Mouse (Mus musculus) heart, embryonic 16.5 days (tissue): ENCODE measurements at regions not wholly inside any gene's neighbourhood (a gene's known extent, or its start where the extent isn't known, plus 50 kb on each side); places are given as distances from the start of the nearest gene placed in this dataset.

Source experiments
- ATAC-seq: fragments of 200-750 bp; cut with Nextera tagmentation; replicated peaks from 2 replicates; pipeline ENCODE4 v1.8.0; 2017; ENCODE audit warnings: moderate number of reproducible peaks; ENCODE audit not compliant: insufficient read depth, low FRiP score; ENCODE audit errors: extremely low read depth
- H3K27ac ChIP-seq: fragments of 300-500 bp; sonication (generic); 2 replicates; pipeline ENCODE4 v1.5.1; 2014; ENCODE audit warnings: mild to moderate bottlenecking, low read length, control low read depth, moderate library complexity
- H3K27me3 ChIP-seq: fragments of 300-500 bp; sonication (generic); 2 replicates; pipeline ENCODE4 v1.6.1; 2014; ENCODE audit warnings: low read length, mixed read lengths; ENCODE audit not compliant: control insufficient read depth, insufficient read depth
- H3K36me3 ChIP-seq: fragments of 300-500 bp; sonication (generic); 2 replicates; pipeline ENCODE4 v1.6.1; 2014; ENCODE audit not compliant: control insufficient read depth, insufficient read depth
- H3K4me1 ChIP-seq: fragments of 300-500 bp; sonication (generic); 2 replicates; pipeline ENCODE4 v1.6.1; 2014; ENCODE audit warnings: low read length, mixed read lengths; ENCODE audit not compliant: control insufficient read depth, insufficient read depth
- H3K4me2 ChIP-seq: fragments of 300-500 bp; sonication (generic); 2 replicates; pipeline ENCODE4 v1.6.1; 2014; ENCODE audit warnings: low read depth, mild to moderate bottlenecking, control low read depth, low read length
- H3K4me3 ChIP-seq: fragments of 300-500 bp; sonication (generic); 2 replicates; pipeline ENCODE4 v1.5.1; 2014; ENCODE audit warnings: mild to moderate bottlenecking, control low read depth, low read length
- H3K9ac ChIP-seq: fragments of 300-500 bp; sonication (generic); 2 replicates; pipeline ENCODE4 v1.6.1; 2014; ENCODE audit warnings: low read length, control low read depth
- H3K9me3 ChIP-seq: fragments of 300-500 bp; sonication (generic); replicated peaks from 2 replicates; pipeline ENCODE4 v1.6.1; 2016; ENCODE audit warnings: low read length; ENCODE audit not compliant: control insufficient read depth
- whole genome bisulfite sequencing: fragments of 180-500 bp; shearing (Covaris S2); extraction: QIAGEN DNeasy Blood & Tissue Kit; methylation state at CpG from one replicate; pipeline ENCODE4 v1.1.7; 2014; 5-methylcytosine and 5-hydroxymethylcytosine counted together

- no peak overlapping the region for H3K4me2 ChIP-seq
- H3K4me3 ChIP-seq = no peak overlapping the region
- H3K9ac ChIP-seq = no peak overlapping the region
- WGBS = 78% methylated on average over 2 of the region's 2 CpGs
- no peaks in the 10 kb centered on the region; the same call in 1 of the 2 replicates for H3K36me3 ChIP-seq
- peaks cover 7% of the 10 kb centered on the region; the same call in 1 of the 2 replicates for H3K9me3 ChIP-seq
- no peak for ATAC-seq
- H3K27me3 ChIP-seq = no peaks in the 10 kb centered on the region
- no peak overlapping the region for H3K27ac ChIP-seq
- H3K4me1 ChIP-seq = no peaks in the 10 kb centered on the region
Observed at GRCm38 (mm10) chr8:25340729-25341128, 516.6 kb upstream of the Adam5 start.

DNA sequence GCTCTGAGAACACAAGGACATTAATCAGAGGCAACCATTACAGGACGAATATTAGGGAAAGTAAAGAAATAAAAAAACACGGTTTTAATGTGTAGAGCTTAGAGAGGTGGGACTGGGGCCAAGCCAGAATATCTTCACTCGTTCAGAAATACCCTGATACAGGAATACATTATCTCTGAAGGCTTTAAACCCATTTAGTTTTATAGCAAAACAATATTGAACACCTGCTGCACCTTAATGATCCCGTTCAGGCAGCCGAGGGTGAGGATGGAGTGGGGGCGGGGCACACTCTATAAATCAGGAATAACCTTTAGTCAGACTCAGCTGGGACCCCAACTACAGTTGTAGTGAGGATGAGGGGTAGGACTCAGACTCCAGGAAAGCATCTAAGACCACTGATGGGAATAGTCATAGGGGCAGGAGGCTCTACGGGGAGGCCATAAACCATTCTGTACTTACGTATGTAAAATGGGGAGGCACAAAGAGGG, 508.0 kb upstream of the Adam5 start:
- Histone ChIP-seq H3K36me3 (no peaks in the 10 kb centered on the region; the same call in 1 of the 2 replicates), H3K4me1 (0 out of 2 replicates have a peak, but pooled peaks cover 3% of the 10 kb centered on the region), H3K9ac (no peak overlapping the region), H3K27me3 (no peaks in the 10 kb centered on the region), H3K4me3 (no peak overlapping the region), H3K9me3 (peaks cover 7% of the 10 kb centered on the region; the same call in 1 of the 2 replicates), H3K4me2 (no peak overlapping the region), H3K27ac (no peak overlapping the region)
- ATAC-seq = no peak
- WGBS = 77% methylated on average over 8 of the region's 8 CpGs

DNA sequence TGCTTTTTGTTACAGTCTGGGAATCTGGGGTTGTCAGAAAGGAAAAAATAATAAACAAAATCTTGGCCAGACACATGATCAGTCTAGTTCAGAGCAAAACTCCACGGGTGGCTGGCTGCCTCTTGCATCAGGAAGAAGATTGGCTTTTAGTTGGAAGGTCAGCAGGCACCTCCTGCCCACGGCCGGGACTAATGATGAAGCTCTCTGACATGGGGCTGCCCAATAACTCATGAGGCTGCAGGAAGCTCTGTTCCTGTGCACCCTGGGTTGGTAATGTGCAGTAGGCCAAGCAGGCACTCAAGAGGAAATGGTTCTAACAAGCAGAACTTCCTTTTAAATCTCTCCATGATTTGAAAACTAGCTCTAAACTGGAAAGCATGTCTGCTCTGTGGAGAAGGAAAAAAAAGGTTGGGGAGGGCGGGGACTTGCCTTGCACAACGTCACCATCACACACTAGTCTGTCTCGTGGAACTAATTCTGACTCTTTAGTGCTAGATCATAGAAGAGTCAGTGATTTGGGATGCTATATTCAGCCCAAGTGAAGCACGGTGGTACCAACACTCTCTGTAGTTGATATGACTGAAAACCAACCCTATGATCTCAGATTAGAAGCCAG, 507.1 kb upstream of the Adam5 start:
- 39% methylated on average over 7 of the region's 7 CpGs for WGBS

GRCm38 (mm10) chr8:25329791-25330190, 505.6 kb upstream of the Adam5 start:
- no peak overlapping the region for H3K4me2 ChIP-seq
- H3K36me3 ChIP-seq = no peaks in the 10 kb centered on the region
- no peak overlapping the region for H3K4me3 ChIP-seq
- no peak overlapping the region for H3K9ac ChIP-seq
- H3K9me3 ChIP-seq = no peaks in the 10 kb centered on the region
- no peak overlapping the region for H3K27ac ChIP-seq
- H3K4me1 ChIP-seq = 0 out of 2 replicates have a peak, but pooled peaks cover 3% of the 10 kb centered on the region
- no peaks in the 10 kb centered on the region for H3K27me3 ChIP-seq
- WGBS = 52% methylated on average over 1 of the region's 1 CpGs
- no peak for ATAC-seq

More for the DNA sequence above, 507.1 kb upstream of the Adam5 start:
- Histone ChIP-seq H3K36me3 (no peaks in the 10 kb centered on the region; the same call in 1 of the 2 replicates), H3K4me1 (0 out of 2 replicates have a peak, but pooled peaks cover 3% of the 10 kb centered on the region), H3K4me2 (no peak overlapping the region), H3K27ac (no peak overlapping the region), H3K4me3 (no peak overlapping the region), H3K27me3 (no peaks in the 10 kb centered on the region), H3K9ac (no peak overlapping the region), H3K9me3 (peaks cover under 1% of the 10 kb centered on the region; the same call in 1 of the 2 replicates)
- ATAC-seq = no peak

GRCm38 (mm10) chr8:25328318-25328717, 504.1 kb upstream of the Adam5 start:
- 0 out of 2 replicates have a peak, but pooled peaks cover 3% of the 10 kb centered on the region for H3K4me1 ChIP-seq
- no peak overlapping the region for H3K27ac ChIP-seq
- no peak for ATAC-seq
- no peak overlapping the region for H3K9ac ChIP-seq
- H3K27me3 ChIP-seq = no peaks in the 10 kb centered on the region
- no peak overlapping the region for H3K4me3 ChIP-seq
- H3K4me2 ChIP-seq = no peak overlapping the region
- WGBS = 57% methylated on average over 3 of the region's 3 CpGs
- H3K36me3 ChIP-seq = no peaks in the 10 kb centered on the region
- H3K9me3 ChIP-seq = no peaks in the 10 kb centered on the region

DNA sequence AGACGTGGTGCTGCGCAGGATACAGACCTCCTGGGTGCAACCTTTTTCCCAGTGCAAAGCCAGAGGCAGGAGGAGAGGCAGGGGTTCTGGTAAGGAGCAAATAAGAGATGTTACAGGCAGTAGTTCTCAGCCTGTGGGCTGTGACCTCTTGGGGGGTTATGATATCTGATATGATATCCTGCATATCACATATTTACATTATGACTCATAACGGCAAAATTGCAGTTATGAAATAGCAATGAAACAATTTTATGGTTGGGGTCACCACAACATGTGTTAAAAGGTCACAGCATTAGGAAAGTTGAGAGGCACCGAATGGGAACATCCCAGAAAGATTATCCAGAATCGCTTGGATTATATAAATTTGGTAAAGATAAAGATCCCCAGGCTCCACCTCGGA, 502.8 kb upstream of the Adam5 start:
- Histone ChIP-seq H3K4me2 (no peak overlapping the region), H3K4me1 (0 out of 2 replicates have a peak, but pooled peaks cover 3% of the 10 kb centered on the region), H3K4me3 (no peak overlapping the region), H3K9ac (no peak overlapping the region), H3K36me3 (no peaks in the 10 kb centered on the region), H3K27ac (no peak overlapping the region), H3K9me3 (no peaks in the 10 kb centered on the region), H3K27me3 (no peaks in the 10 kb centered on the region)
- 79% methylated on average over 6 of the region's 6 CpGs for WGBS
- ATAC-seq = no peak

DNA sequence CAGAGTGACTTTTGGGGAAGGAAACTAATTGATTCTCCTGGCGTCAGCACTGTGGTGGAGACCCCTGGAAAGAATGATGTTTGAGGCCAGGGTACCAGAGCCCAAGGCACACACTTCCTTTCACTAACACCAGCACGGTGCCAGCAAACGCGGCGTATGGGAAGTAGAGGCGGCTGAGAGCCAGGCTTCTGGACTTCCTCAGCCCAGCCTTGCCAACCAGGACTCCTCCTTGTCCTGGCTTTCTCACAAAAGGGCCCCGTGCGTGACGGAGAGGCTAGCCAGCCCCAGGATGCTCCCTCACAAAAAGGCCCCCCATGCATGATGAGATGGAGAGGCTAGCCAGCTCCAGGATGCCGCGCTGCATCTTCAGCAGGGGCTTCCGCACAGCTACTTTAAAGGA, 502.1 kb upstream of the Adam5 start:
- ATAC-seq = no peak

GRCm38 (mm10) chr8:25324731-25325130, 500.6 kb upstream of the Adam5 start:
- Histone ChIP-seq H3K36me3 (no peaks in the 10 kb centered on the region), H3K4me2 (no peak overlapping the region), H3K27ac (no peak overlapping the region), H3K4me3 (no peak overlapping the region), H3K9me3 (peaks cover 6% of the 10 kb centered on the region; the same call in 1 of the 2 replicates), H3K4me1 (0 out of 2 replicates have a peak, but pooled peaks cover 3% of the 10 kb centered on the region), H3K27me3 (no peaks in the 10 kb centered on the region), H3K9ac (no peak overlapping the region)
- ATAC-seq = no peak
- 84% methylated on average over 9 of the region's 9 CpGs for WGBS

More for the DNA sequence above, 502.1 kb upstream of the Adam5 start:
- Histone ChIP-seq H3K27me3 (no peaks in the 10 kb centered on the region), H3K9ac (no peak overlapping the region), H3K4me3 (no peak overlapping the region), H3K36me3 (no peaks in the 10 kb centered on the region), H3K27ac (no peak overlapping the region), H3K4me1 (0 out of 2 replicates have a peak, but pooled peaks cover 3% of the 10 kb centered on the region), H3K4me2 (no peak overlapping the region), H3K9me3 (no peaks in the 10 kb centered on the region)
- 56% methylated on average over 12 of the region's 12 CpGs for WGBS

DNA sequence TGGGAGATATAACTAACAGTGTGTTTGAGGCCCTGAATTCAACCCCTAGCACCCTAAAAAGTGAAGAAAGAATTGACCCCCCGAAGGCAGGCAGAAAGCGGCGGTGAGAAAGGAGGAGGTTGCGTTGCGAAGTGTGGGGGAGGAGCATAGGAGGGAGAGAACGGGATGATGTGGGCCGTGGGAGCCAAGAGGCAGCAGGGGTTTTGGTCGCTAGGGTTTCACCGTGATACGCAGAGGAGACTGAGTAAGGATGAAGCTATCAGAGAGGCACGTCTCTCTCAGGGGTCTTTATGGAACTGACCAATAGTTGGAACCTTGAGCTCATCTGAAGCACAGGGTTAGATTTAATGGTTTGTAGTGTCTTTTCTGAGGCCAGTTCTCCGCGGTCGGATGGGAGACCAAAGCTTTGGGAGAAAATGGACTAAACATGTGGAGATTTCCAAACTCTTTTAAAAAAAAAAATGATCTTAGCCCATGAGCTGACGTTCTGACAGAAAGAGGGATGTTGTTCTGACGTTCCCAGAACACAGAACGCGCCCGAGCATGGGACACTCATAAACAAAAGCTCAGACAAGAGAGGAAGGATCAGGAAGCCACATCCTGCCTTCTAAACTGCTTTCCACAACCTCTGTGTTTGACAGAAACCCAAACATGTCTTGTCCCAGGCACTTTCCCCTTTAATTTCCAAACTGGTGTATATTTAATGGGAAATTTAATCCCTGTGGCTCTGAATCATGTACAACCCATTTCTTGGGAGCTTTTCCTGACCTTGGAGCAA, 499.7 kb upstream of the Adam5 start:
- H3K27me3 ChIP-seq = no peaks in the 10 kb centered on the region
- peaks cover 6% of the 10 kb centered on the region; the same call in 1 of the 2 replicates for H3K9me3 ChIP-seq
- no peak overlapping the region for H3K27ac ChIP-seq
- H3K4me2 ChIP-seq = no peak overlapping the region
- 0 out of 2 replicates have a peak, but pooled peaks cover 3% of the 10 kb centered on the region for H3K4me1 ChIP-seq
- H3K36me3 ChIP-seq = no peaks in the 10 kb centered on the region
- WGBS = 44% methylated on average over 19 of the region's 19 CpGs
- no peak for ATAC-seq
- no peak overlapping the region for H3K9ac ChIP-seq
- H3K4me3 ChIP-seq = no peak overlapping the region
